Mouse (Mus musculus) lung, embryonic 14.5 days (tissue): Measurements from ENCODE around the gene Prr36. TPM values are rescaled to one million over a fixed set of nuclear protein-coding genes. Genes with fewer than 3 reads are reported as not detected.
A peak's percentile ranks its signal among the peaks of the same experiment; 100 is the strongest.

Experiments used
- ATAC-seq: fragments of 200-750 bp; cut with Nextera tagmentation; 2 replicates; pipeline ENCODE4 v1.8.0; 2017; ENCODE audit warnings: mild to moderate bottlenecking, moderate TSS enrichment, moderate library complexity; ENCODE audit not compliant: insufficient read depth
- DNase-seq: peaks from one replicate; pipeline ENCODE4 v3.0.0-alpha.2; 2015
- H3K27ac ChIP-seq: fragments of 300-500 bp; sonication (generic); 2 replicates; pipeline ENCODE4 v1.5.1; 2014; ENCODE audit warnings: low read depth, mild to moderate bottlenecking, moderate library complexity
- H3K27me3 ChIP-seq: fragments of 300-500 bp; sonication (generic); 2 replicates; pipeline ENCODE4 v1.6.1; 2014; ENCODE audit warnings: low read length, control low read depth; ENCODE audit not compliant: insufficient read depth
- H3K36me3 ChIP-seq: fragments of 300-500 bp; sonication (generic); 2 replicates; pipeline ENCODE4 v1.6.1; 2014; ENCODE audit warnings: control low read depth; ENCODE audit not compliant: insufficient read depth
- H3K4me1 ChIP-seq: fragments of 300-500 bp; sonication (generic); 2 replicates; pipeline ENCODE4 v1.6.1; 2014; ENCODE audit warnings: antibody characterized with exemption, control low read depth; ENCODE audit not compliant: insufficient read depth
- H3K4me2 ChIP-seq: fragments of 300-500 bp; sonication (generic); 2 replicates; pipeline ENCODE4 v1.6.1; 2014; ENCODE audit warnings: mild to moderate bottlenecking
- H3K4me3 ChIP-seq: fragments of 300-500 bp; sonication (generic); 2 replicates; pipeline ENCODE4 v1.5.1; 2014; ENCODE audit warnings: low read depth, low read length
- H3K9ac ChIP-seq: fragments of 300-500 bp; sonication (generic); 2 replicates; pipeline ENCODE4 v1.6.1; 2014
- H3K9me3 ChIP-seq: fragments of 300-500 bp; sonication (generic); 2 replicates; pipeline ENCODE4 v1.6.1; 2016; ENCODE audit warnings: low read depth, low read length, control low read depth
- CTCF ChIP-seq: IDR thresholded peaks from 2 replicates; pipeline ENCODE4 v1.5.1; 2016; ENCODE audit warnings: antibody characterized with exemption, low read depth
- WGBS: fragments of 180-500 bp; shearing (Covaris S2); extraction: QIAGEN DNeasy Blood & Tissue Kit; methylation state at CpG from one replicate; pipeline ENCODE4 v1.1.7; 2014; 5-methylcytosine and 5-hydroxymethylcytosine counted together
- polyA plus RNA-seq: library from polyadenylated mRNA; unstranded; fragments of >200 nt; fragmentation: Nextera tagmentation; extraction: Ambion mirVana; gene quantifications from 2 replicates; pipeline ENCODE4 v1.2.1, GENCODE M21; 2014

Gene Prr36
- polyA plus RNA-seq, 1 experiment from 2014 or later = 9.7 TPM

DNA sequence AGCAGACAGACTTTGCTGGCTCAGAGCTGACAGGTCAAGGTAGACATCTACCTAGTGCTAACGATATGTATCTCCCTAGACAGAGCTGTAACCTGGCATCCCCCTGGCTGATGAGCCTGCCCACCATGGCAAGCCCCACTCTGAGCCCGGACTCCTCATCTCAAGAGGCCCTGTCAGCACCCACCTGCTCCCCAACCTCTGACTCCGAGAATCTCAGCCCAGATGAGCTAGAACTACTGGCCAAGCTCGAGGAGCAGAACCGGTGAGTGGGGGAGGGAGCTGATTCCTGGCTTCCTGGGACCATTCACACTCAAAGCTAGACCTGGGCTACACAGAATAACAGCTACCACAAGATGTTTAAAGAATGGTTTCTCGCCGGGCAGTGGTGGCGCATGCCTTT is 33.9 kb downstream of the Prr36 start:
- Histone ChIP-seq H3K27ac (no peak overlapping the region), H3K4me1 (no peaks in the 10 kb centered on the region), H3K4me3 (no peak overlapping the region), H3K9me3 (no peaks in the 10 kb centered on the region), H3K4me2 (no peak overlapping the region), H3K9ac (no peak overlapping the region), H3K27me3 (no peaks in the 10 kb centered on the region), H3K36me3 (peaks cover 22% of the 10 kb centered on the region)
- no peak for TF ChIP-seq CTCF
- ATAC-seq (no peak), DNase-seq (no peak)
- WGBS = 87% methylated on average over 8 of the region's 8 CpGs

DNA sequence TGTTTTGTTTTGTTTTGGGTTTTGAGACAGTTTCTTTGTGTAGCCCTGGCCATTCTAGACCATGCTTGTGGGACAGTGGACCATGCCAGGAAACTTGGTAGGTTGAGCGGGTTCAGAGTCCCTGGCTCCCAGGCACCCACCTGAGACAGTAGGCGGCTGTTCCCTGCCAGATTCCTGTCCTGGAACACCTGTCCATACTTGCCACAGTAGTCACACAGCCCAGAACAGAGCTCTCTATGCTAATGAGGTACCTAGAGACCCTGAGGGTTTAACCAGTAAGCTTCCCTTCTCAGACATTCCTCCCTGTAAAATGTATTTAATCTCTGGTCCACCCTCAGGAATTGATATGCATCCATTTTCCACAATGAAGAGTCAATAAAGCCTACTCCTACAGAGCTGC is 43.2 kb downstream of the Prr36 start:
- WGBS = 79% methylated on average over 2 of the region's 2 CpGs

DNA sequence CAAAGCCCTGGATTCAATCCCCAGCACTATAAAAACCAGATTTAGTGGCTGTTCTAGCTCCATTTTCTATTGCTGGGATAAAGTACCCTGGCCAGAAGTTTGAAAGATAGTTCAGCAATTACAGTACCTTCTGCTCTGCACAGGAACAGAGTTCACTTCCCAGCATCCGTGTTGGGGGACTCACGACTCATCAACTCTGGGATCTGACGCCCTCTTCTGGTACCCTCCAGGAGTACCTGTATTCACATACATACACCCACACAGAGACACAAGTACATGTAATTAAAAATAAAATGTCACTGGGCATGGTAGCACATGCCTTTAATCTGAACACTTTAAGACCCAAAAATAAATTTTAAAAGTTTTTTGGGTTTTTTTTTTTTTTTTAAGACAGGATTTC is 44.8 kb downstream of the Prr36 start:
- DNase-seq (no peak), ATAC-seq (no peak)
- H3K27ac ChIP-seq = no peak overlapping the region
- no peaks in the 10 kb centered on the region for H3K27me3 ChIP-seq
- H3K4me1 ChIP-seq = no peaks in the 10 kb centered on the region
- TF ChIP-seq CTCF = no peak
- H3K4me3 ChIP-seq = no peak overlapping the region
- H3K36me3 ChIP-seq = no peaks in the 10 kb centered on the region
- H3K9ac ChIP-seq = no peak overlapping the region
- 69% methylated on average over 3 of the region's 3 CpGs for WGBS
- H3K9me3 ChIP-seq = no peaks in the 10 kb centered on the region
- H3K4me2 ChIP-seq = no peak overlapping the region

More for the DNA sequence above, 43.2 kb downstream of the Prr36 start:
- no peak for TF ChIP-seq CTCF
- H3K36me3 ChIP-seq = no peaks in the 10 kb centered on the region
- H3K27ac ChIP-seq = no peak overlapping the region
- H3K4me1 ChIP-seq = no peaks in the 10 kb centered on the region
- H3K4me3 ChIP-seq = no peak overlapping the region
- ATAC-seq (no peak), DNase-seq (no peak)
- no peaks in the 10 kb centered on the region for H3K9me3 ChIP-seq
- no peaks in the 10 kb centered on the region for H3K27me3 ChIP-seq
- no peak overlapping the region for H3K4me2 ChIP-seq
- no peak overlapping the region for H3K9ac ChIP-seq

- Histone ChIP-seq H3K9ac (no peak overlapping the region), H3K9me3 (no peaks in the 10 kb centered on the region), H3K36me3 (no peaks in the 10 kb centered on the region), H3K27me3 (no peaks in the 10 kb centered on the region), H3K4me3 (no peak overlapping the region), H3K27ac (no peak overlapping the region), H3K4me2 (no peak overlapping the region), H3K4me1 (0 out of 2 replicates have a peak, but pooled peaks cover 4% of the 10 kb centered on the region)
- DNase-seq (no peak), ATAC-seq (no peak)
- no peak for TF ChIP-seq CTCF
- 89% methylated on average over 1 of the region's 1 CpGs for WGBS
These were observed 49.3 kb downstream of the Prr36 start for GRCm38 (mm10) chr8:4167918-4168317.

DNA sequence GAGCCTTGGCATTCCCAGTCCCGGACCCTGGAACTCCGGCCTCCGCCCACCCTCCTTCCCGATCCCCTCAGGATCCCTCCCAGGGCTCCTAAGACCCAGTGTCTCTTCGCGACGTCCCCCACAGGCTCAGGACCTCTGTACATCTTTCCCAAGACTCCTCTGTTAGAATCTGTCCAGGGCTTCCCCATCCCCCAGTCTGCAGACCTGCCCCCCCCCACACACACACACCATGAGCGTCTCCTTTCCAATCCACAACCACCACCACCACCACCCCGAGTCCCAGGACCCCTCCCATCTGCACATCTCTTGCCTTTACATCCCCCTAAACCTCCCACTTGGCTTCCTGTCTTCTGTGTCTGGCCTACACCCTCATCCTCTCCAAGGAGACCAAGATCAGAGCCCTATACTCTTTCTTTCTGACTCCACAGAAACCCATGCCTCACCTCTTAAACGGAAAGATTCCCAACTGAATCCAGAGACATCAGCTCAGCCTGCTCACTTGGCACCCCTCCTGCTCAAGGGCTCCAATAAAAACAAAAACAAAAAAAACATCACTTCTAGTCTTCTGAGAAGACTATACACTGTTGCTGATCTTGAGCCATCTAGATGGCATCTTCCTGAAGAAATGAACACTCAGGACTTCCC is 50.3 kb downstream of the Prr36 start:
- WGBS = 8% methylated on average over 10 of the region's 10 CpGs
- 0 out of 2 replicates have a peak, but pooled peaks cover 4% of the 10 kb centered on the region for H3K4me1 ChIP-seq
- no peak overlapping the region for H3K27ac ChIP-seq
- peak; percentile 3 for DNase-seq
- H3K4me3 ChIP-seq = peak overlapping the region; percentile 83
- 0 out of 2 replicates have a peak, but pooled peaks have one; percentile 0 for ATAC-seq
- no peaks in the 10 kb centered on the region for H3K36me3 ChIP-seq
- peak overlapping the region; percentile 75 for H3K4me2 ChIP-seq
- no peak for TF ChIP-seq CTCF
- H3K9me3 ChIP-seq = no peaks in the 10 kb centered on the region
- no peaks in the 10 kb centered on the region for H3K27me3 ChIP-seq
- peak overlapping the region; percentile 80 for H3K9ac ChIP-seq

- Histone ChIP-seq H3K36me3 (no peaks in the 10 kb centered on the region), H3K4me2 (peak within 1 kb of the TSS; percentile 75), H3K27ac (0 out of 2 replicates have a peak within 1 kb of the TSS, but pooled peaks have one; percentile 38), H3K9me3 (no peaks in the 10 kb centered on the region), H3K4me3 (peak within 1 kb of the TSS; percentile 83), H3K27me3 (no peaks in the 10 kb centered on the region), H3K4me1 (0 out of 2 replicates have a peak, but pooled peaks cover 4% of the 10 kb centered on the region), H3K9ac (peak within 1 kb of the TSS; percentile 80)
- no peak for TF ChIP-seq CTCF
- WGBS = under 1% methylated on average over 51 of the region's 51 CpGs
- peak; percentile 99 for DNase-seq
- ATAC-seq = peak; percentile 98
These were observed 51.2 kb downstream of the Prr36 start, which contains the start of gene Evi5l for GRCm38 (mm10) chr8:4165852-4166751. Gene Evi5l (plus strand): TSS chr8:4166567.

DNA sequence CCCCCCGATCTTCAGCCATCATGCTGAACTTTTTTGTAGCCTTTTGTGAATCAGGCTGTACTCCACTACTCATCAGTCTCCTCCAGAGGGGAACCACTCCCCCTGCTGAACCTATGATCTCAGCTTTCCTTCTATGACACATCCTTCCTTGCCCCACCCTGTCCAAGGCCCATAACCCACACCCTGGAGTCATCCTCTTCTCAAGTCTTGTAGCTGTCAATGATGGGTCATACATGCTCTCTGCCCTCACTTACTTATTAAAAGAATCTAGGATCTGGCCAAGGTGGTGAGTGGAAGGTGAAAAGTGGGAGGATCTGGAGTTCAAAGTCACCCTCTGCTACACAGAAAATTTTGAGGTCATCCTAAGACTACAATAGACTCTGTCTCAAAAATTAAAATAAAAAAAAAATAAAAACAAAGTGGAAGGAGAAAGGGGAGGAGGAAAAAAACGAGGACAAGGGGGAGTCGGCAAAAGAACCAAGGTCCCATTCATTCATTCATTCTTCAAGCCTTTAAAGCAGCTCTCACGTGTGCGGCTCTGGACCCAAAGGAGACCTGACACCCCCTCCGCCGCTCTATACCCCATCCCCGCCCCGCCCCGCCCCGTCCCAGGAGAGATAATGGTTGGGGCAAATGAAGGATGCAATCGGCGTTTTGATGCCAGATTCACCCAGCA is 51.9 kb downstream of the Prr36 start:
- Histone ChIP-seq H3K36me3 (no peaks in the 10 kb centered on the region), H3K4me1 (0 out of 2 replicates have a peak, but pooled peaks cover 4% of the 10 kb centered on the region), H3K27ac (0 out of 2 replicates have a peak overlapping the region, but pooled peaks have one; percentile 38), H3K4me3 (peak overlapping the region; percentile 83), H3K27me3 (no peaks in the 10 kb centered on the region), H3K9me3 (no peaks in the 10 kb centered on the region), H3K9ac (peak overlapping the region; percentile 50), H3K4me2 (peak overlapping the region; percentile 63)
- ATAC-seq (no peak), DNase-seq (peak; percentile 5)
- TF ChIP-seq CTCF = no peak
- WGBS = 7% methylated on average over 13 of the region's 13 CpGs
